Mouse (Mus musculus) forebrain, embryonic 16.5 days (tissue): ENCODE measurements around the gene Dnah11. TPM values are rescaled to one million over a fixed set of nuclear protein-coding genes. Genes with fewer than 3 reads are reported as not detected.

ENCODE experiments used
- ATAC-seq: fragments of 200-750 bp; cut with Nextera tagmentation; 2 replicates; pipeline ENCODE4 v1.8.0; 2017; ENCODE audit warnings: mild to moderate bottlenecking, moderate library complexity
- H3K27ac ChIP-seq: fragments of 300-500 bp; sonication (generic); 2 replicates; pipeline ENCODE4 v1.5.1; 2014; ENCODE audit warnings: low read length, control low read depth
- H3K27me3 ChIP-seq: fragments of 300-500 bp; sonication (generic); replicated peaks from 2 replicates; pipeline ENCODE4 v1.6.1; 2014; ENCODE audit warnings: low read length; ENCODE audit not compliant: control insufficient read depth, insufficient read depth
- H3K36me3 ChIP-seq: fragments of 300-500 bp; sonication (generic); 2 replicates; pipeline ENCODE4 v1.6.1; 2014; ENCODE audit not compliant: control insufficient read depth, insufficient read depth
- H3K4me1 ChIP-seq: fragments of 300-500 bp; sonication (generic); replicated peaks from 2 replicates; pipeline ENCODE4 v1.6.1; 2014; ENCODE audit warnings: low read length; ENCODE audit not compliant: control insufficient read depth, insufficient read depth
- H3K4me2 ChIP-seq: fragments of 300-500 bp; sonication (generic); 2 replicates; pipeline ENCODE4 v1.6.1; 2014; ENCODE audit warnings: mild to moderate bottlenecking, low read length, control low read depth
- H3K4me3 ChIP-seq: fragments of 300-500 bp; sonication (generic); replicated peaks from 2 replicates; pipeline ENCODE4 v1.5.1; 2014; ENCODE audit warnings: mild to moderate bottlenecking, low read length, control low read depth
- H3K9ac ChIP-seq: fragments of 300-500 bp; sonication (generic); replicated peaks from 2 replicates; pipeline ENCODE4 v1.6.1; 2014; ENCODE audit warnings: low read depth, low read length, control low read depth
- H3K9me3 ChIP-seq: fragments of 300-500 bp; sonication (generic); 2 replicates; pipeline ENCODE4 v1.6.1; 2016; ENCODE audit warnings: low read length; ENCODE audit not compliant: control insufficient read depth
- WGBS: fragments of 180-500 bp; shearing (Covaris S2); extraction: QIAGEN DNeasy Blood & Tissue Kit; methylation state at CpG from one replicate; pipeline ENCODE4 v1.1.7; 2014; 5-methylcytosine and 5-hydroxymethylcytosine counted together
- polyA plus RNA-seq: library from polyadenylated mRNA; unstranded; fragments of >200 nt; fragmentation: Nextera tagmentation; extraction: Ambion mirVana; gene quantifications from 2 replicates; pipeline ENCODE4 v1.2.1, GENCODE M21; 2015

Gene Dnah11
- polyA plus RNA-seq, 1 experiment from 2014 or later, result 0.13 TPM

- H3K4me1 ChIP-seq, result no peaks in the 10 kb centered on the region
- WGBS, result 95% methylated on average over 6 of the region's 6 CpGs
- no peak overlapping the region for H3K27ac ChIP-seq
- no peaks in the 10 kb centered on the region for H3K27me3 ChIP-seq
- no peak overlapping the region for H3K4me3 ChIP-seq
- no peaks in the 10 kb centered on the region for H3K9me3 ChIP-seq
- no peak overlapping the region for H3K9ac ChIP-seq
- no peak for ATAC-seq
- H3K4me2 ChIP-seq, result no peak overlapping the region
- H3K36me3 ChIP-seq, result no peaks in the 10 kb centered on the region
Observed at GRCm38 (mm10) chr12:118018936-118019335, 179.9 kb downstream of the Dnah11 start.

GRCm38 (mm10) chr12:118013872-118014271 lies 185.0 kb downstream of the Dnah11 start:
- Histone ChIP-seq H3K4me2 (no peak overlapping the region), H3K27ac (no peak overlapping the region), H3K9me3 (no peaks in the 10 kb centered on the region), H3K27me3 (no peaks in the 10 kb centered on the region), H3K36me3 (no peaks in the 10 kb centered on the region), H3K9ac (no peak overlapping the region), H3K4me3 (no peak overlapping the region), H3K4me1 (no peaks in the 10 kb centered on the region)
- ATAC-seq, result no peak
- WGBS, result 93% methylated on average over 3 of the region's 3 CpGs

- Histone ChIP-seq H3K4me3 (no peak overlapping the region), H3K36me3 (no peaks in the 10 kb centered on the region), H3K4me2 (no peak overlapping the region), H3K27ac (no peak overlapping the region), H3K9ac (no peak overlapping the region), H3K4me1 (no peaks in the 10 kb centered on the region), H3K27me3 (no peaks in the 10 kb centered on the region), H3K9me3 (no peaks in the 10 kb centered on the region)
- ATAC-seq, result no peak
- 89% methylated on average over 8 of the region's 8 CpGs for WGBS
Observed at GRCm38 (mm10) chr12:118011921-118012320, 186.9 kb downstream of the Dnah11 start.

GRCm38 (mm10) chr12:117994938-117995337 lies 203.9 kb downstream of the Dnah11 start:
- Histone ChIP-seq H3K4me3 (no peak overlapping the region), H3K27ac (no peak overlapping the region), H3K9ac (no peak overlapping the region), H3K4me1 (no peaks in the 10 kb centered on the region; the same call in 1 of the 2 replicates), H3K36me3 (no peaks in the 10 kb centered on the region), H3K27me3 (peaks cover 12% of the 10 kb centered on the region; the same call in 1 of the 2 replicates), H3K9me3 (no peaks in the 10 kb centered on the region), H3K4me2 (no peak overlapping the region)
- 31% methylated on average over 9 of the region's 9 CpGs for WGBS
- no peak for ATAC-seq

- no peak overlapping the region for H3K4me2 ChIP-seq
- WGBS, result under 1% methylated on average over 7 of the region's 7 CpGs
- no peak overlapping the region for H3K4me3 ChIP-seq
- no peaks in the 10 kb centered on the region for H3K36me3 ChIP-seq
- peak; percentile 88 for ATAC-seq
- H3K9me3 ChIP-seq, result no peaks in the 10 kb centered on the region
- H3K27me3 ChIP-seq, result peaks cover 12% of the 10 kb centered on the region; the same call in 1 of the 2 replicates
- no peak overlapping the region for H3K27ac ChIP-seq
- peaks cover 14% of the 10 kb centered on the region for H3K4me1 ChIP-seq
- H3K9ac ChIP-seq, result no peak overlapping the region
Observed at GRCm38 (mm10) chr12:117993499-117993898, 205.3 kb downstream of the Dnah11 start.

- no peak overlapping the region for H3K4me3 ChIP-seq
- H3K4me2 ChIP-seq, result peak overlapping the region; percentile 34
- H3K4me1 ChIP-seq, result peaks cover 16% of the 10 kb centered on the region
- WGBS, result 1% methylated on average over 11 of the region's 11 CpGs
- ATAC-seq, result peak; percentile 89
- no peak overlapping the region for H3K9ac ChIP-seq
- peaks cover 17% of the 10 kb centered on the region; the same call in 1 of the 2 replicates for H3K27me3 ChIP-seq
- no peaks in the 10 kb centered on the region for H3K9me3 ChIP-seq
- peak overlapping the region; percentile 60 for H3K27ac ChIP-seq
- H3K36me3 ChIP-seq, result no peaks in the 10 kb centered on the region
Observed at GRCm38 (mm10) chr12:117989018-117989828, 209.6 kb downstream of the Dnah11 start.

GRCm38 (mm10) chr12:117980315-117980714 lies 218.5 kb downstream of the Dnah11 start:
- Histone ChIP-seq H3K27me3 (peaks cover 10% of the 10 kb centered on the region; the same call in 1 of the 2 replicates), H3K9ac (no peak overlapping the region), H3K36me3 (no peaks in the 10 kb centered on the region), H3K4me3 (no peak overlapping the region), H3K4me1 (no peaks in the 10 kb centered on the region), H3K4me2 (no peak overlapping the region), H3K9me3 (no peaks in the 10 kb centered on the region), H3K27ac (no peak overlapping the region)
- no peak for ATAC-seq
- 78% methylated on average over 3 of the region's 3 CpGs for WGBS

- Histone ChIP-seq H3K9me3 (no peaks in the 10 kb centered on the region), H3K36me3 (no peaks in the 10 kb centered on the region), H3K4me2 (no peak overlapping the region), H3K9ac (no peak overlapping the region), H3K4me1 (no peaks in the 10 kb centered on the region), H3K27me3 (no peaks in the 10 kb centered on the region), H3K27ac (no peak overlapping the region), H3K4me3 (no peak overlapping the region)
- ATAC-seq, result no peak
Observed at GRCm38 (mm10) chr12:117973712-117974111, 225.1 kb downstream of the Dnah11 start.

GRCm38 (mm10) chr12:117962698-117963097 lies 236.1 kb downstream of the Dnah11 start:
- Histone ChIP-seq H3K9me3 (no peaks in the 10 kb centered on the region), H3K27ac (no peak overlapping the region), H3K36me3 (no peaks in the 10 kb centered on the region), H3K4me3 (no peak overlapping the region), H3K9ac (no peak overlapping the region), H3K4me1 (no peaks in the 10 kb centered on the region), H3K27me3 (no peaks in the 10 kb centered on the region), H3K4me2 (no peak overlapping the region)
- ATAC-seq, result no peak
- 88% methylated on average over 2 of the region's 2 CpGs for WGBS
